Mouse (Mus musculus) forebrain, postnatal 0 days (tissue): Measurements from ENCODE around the gene Cc2d2b. TPM values are rescaled to one million over a fixed set of nuclear protein-coding genes. Genes with fewer than 3 reads are reported as not detected.

Experiments used
- ATAC-seq: fragments of 200-750 bp; cut with Nextera tagmentation; 2 replicates; pipeline ENCODE4 v1.8.0; 2017; ENCODE audit warnings: mild to moderate bottlenecking, moderate library complexity
- DNase-seq: peaks from one replicate; pipeline ENCODE4 v3.0.0-alpha.2; 2015
- H3K27ac ChIP-seq: fragments of 300-500 bp; sonication (generic); 2 replicates; pipeline ENCODE4 v1.5.1; 2014; ENCODE audit warnings: low read depth, mild to moderate bottlenecking, antibody characterized with exemption, low read length, moderate library complexity, mixed read lengths
- H3K27me3 ChIP-seq: fragments of 300-500 bp; sonication (generic); 2 replicates; pipeline ENCODE4 v1.6.1; 2014; ENCODE audit warnings: mild to moderate bottlenecking, low read length, mixed read lengths; ENCODE audit not compliant: insufficient read depth
- H3K36me3 ChIP-seq: fragments of 300-500 bp; sonication (generic); 2 replicates; pipeline ENCODE4 v1.6.1; 2014; ENCODE audit warnings: mild to moderate bottlenecking, moderate library complexity; ENCODE audit not compliant: insufficient read depth
- H3K4me1 ChIP-seq: fragments of 300-500 bp; sonication (generic); 2 replicates; pipeline ENCODE4 v1.6.1; 2014; ENCODE audit warnings: antibody characterized with exemption; ENCODE audit not compliant: insufficient read depth
- H3K4me2 ChIP-seq: fragments of 300-500 bp; sonication (generic); 2 replicates; pipeline ENCODE4 v1.6.1; 2014; ENCODE audit warnings: low read depth, mild to moderate bottlenecking, moderate library complexity
- H3K4me3 ChIP-seq: fragments of 300-500 bp; sonication (generic); 2 replicates; pipeline ENCODE4 v1.5.1; 2014; ENCODE audit warnings: low read depth, low read length, mixed read lengths
- H3K9ac ChIP-seq: fragments of 300-500 bp; sonication (generic); 2 replicates; pipeline ENCODE4 v1.6.1; 2014; ENCODE audit warnings: mild to moderate bottlenecking
- H3K9me3 ChIP-seq: fragments of 300-500 bp; sonication (generic); 2 replicates; pipeline ENCODE4 v1.6.1; 2016; ENCODE audit warnings: low read length
- CTCF ChIP-seq: sonication (generic); IDR thresholded peaks from 2 replicates; pipeline ENCODE4 v1.5.1; 2016; ENCODE audit warnings: antibody characterized with exemption, control low read depth, low read depth
- WGBS: fragments of 180-500 bp; shearing (Covaris S2); extraction: QIAGEN DNeasy Blood & Tissue Kit; methylation state at CpG from one replicate; pipeline ENCODE4 v1.1.7; 2014; 5-methylcytosine and 5-hydroxymethylcytosine counted together
- polyA plus RNA-seq: library from polyadenylated mRNA; unstranded; fragments of >200 nt; fragmentation: Nextera tagmentation; extraction: Ambion mirVana; gene quantifications from 2 replicates; pipeline ENCODE4 v1.2.1, GENCODE M21; 2015
- total RNA-seq: library from RNA; depleted of rRNA; stranded (reverse); fragments of >200 nt; gene quantifications from 2 replicates; pipeline ENCODE4 v1.2.3, GENCODE M21; 2014

Cc2d2b gene
- total and polyA plus RNA-seq, 2 experiments from 2014 or later, result 0.24 to 0.38 TPM

GRCm38 (mm10) chr19:40760071-40760470 is 11.5 kb downstream of the Cc2d2b start:
- ATAC-seq (no peak), DNase-seq (no peak)
- H3K27me3 ChIP-seq, result no peaks in the 10 kb centered on the region
- no peak overlapping the region for H3K4me2 ChIP-seq
- H3K4me3 ChIP-seq, result no peak overlapping the region
- no peaks in the 10 kb centered on the region for H3K36me3 ChIP-seq
- H3K9me3 ChIP-seq, result no peaks in the 10 kb centered on the region
- no peak overlapping the region for H3K27ac ChIP-seq
- H3K9ac ChIP-seq, result no peak overlapping the region
- no peaks in the 10 kb centered on the region for H3K4me1 ChIP-seq
- 58% methylated on average over 2 of the region's 2 CpGs for WGBS
- no peak for TF ChIP-seq CTCF

- WGBS, result 36% methylated on average over 22 of the region's 22 CpGs
These were observed 13.6 kb downstream of the Cc2d2b start for GRCm38 (mm10) chr19:40762023-40762759.

GRCm38 (mm10) chr19:40767189-40767588 is 18.6 kb downstream of the Cc2d2b start:
- H3K27ac ChIP-seq, result no peak overlapping the region
- WGBS, result 85% methylated on average over 2 of the region's 2 CpGs
- no peaks in the 10 kb centered on the region for H3K27me3 ChIP-seq
- no peak overlapping the region for H3K4me3 ChIP-seq
- no peak overlapping the region for H3K9ac ChIP-seq
- no peaks in the 10 kb centered on the region for H3K36me3 ChIP-seq
- no peaks in the 10 kb centered on the region for H3K4me1 ChIP-seq
- no peak for DNase-seq
- no peaks in the 10 kb centered on the region for H3K9me3 ChIP-seq
- no peak for TF ChIP-seq CTCF
- H3K4me2 ChIP-seq, result no peak overlapping the region
- no peak for ATAC-seq

More at GRCm38 (mm10) chr19:40762023-40762759, 13.6 kb downstream of the Cc2d2b start:
- Histone ChIP-seq H3K4me1 (no peaks in the 10 kb centered on the region), H3K9ac (peak overlapping the region; percentile 37), H3K27me3 (no peaks in the 10 kb centered on the region), H3K36me3 (no peaks in the 10 kb centered on the region), H3K27ac (0 out of 2 replicates have a peak overlapping the region, but pooled peaks have one; percentile 40), H3K4me3 (peak overlapping the region; percentile 29), H3K9me3 (no peaks in the 10 kb centered on the region), H3K4me2 (peak overlapping the region; percentile 47)
- ATAC-seq (peak; percentile 63), DNase-seq (peak; percentile 63)
- no peak for TF ChIP-seq CTCF

- no peaks in the 10 kb centered on the region for H3K9me3 ChIP-seq
- no peak for TF ChIP-seq CTCF
- 43% methylated on average over 7 of the region's 7 CpGs for WGBS
- H3K9ac ChIP-seq, result no peak overlapping the region
- H3K27ac ChIP-seq, result no peak overlapping the region
- no peak overlapping the region for H3K4me3 ChIP-seq
- H3K27me3 ChIP-seq, result no peaks in the 10 kb centered on the region
- no peak overlapping the region for H3K4me2 ChIP-seq
- H3K4me1 ChIP-seq, result no peaks in the 10 kb centered on the region
- ATAC-seq (no peak), DNase-seq (no peak)
- H3K36me3 ChIP-seq, result no peaks in the 10 kb centered on the region
These were observed 20.8 kb downstream of the Cc2d2b start for GRCm38 (mm10) chr19:40769341-40769770.

DNA sequence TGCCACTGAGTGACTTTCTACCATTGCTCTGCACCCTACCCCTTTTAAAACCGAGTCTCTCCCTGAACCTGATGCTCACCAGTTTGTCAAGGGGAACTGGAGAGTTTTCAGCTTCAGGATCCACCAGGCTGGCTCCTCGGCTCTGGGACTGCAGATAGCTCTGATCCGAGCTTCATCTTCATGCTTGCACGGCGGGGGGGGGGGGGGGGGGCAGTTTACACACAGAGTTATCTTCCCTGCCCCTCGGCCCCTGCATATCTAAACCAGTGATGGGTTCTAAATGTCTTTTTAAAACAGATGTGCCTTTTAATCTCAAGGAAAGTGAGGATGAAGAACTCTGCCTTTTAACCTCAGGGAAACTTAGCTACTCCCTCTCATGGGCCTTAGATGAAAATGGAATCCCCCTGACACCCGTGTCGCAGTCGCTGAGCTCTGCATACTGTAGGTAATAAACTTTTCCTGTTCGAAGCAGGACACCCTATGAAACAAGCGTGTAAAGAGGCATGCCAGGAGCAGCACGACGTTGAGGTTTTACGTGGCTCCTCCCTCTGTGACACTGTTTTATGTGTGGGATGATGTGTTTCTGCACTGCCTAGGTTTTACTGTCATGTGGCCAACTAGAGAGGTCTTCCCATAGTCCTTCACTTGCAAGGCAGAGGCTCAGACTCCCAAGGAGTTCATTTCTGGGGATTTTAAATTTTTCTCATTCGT is 39.6 kb downstream of the Cc2d2b start:
- Histone ChIP-seq H3K4me1 (no peaks in the 10 kb centered on the region), H3K4me3 (no peak overlapping the region), H3K9ac (no peak overlapping the region), H3K9me3 (no peaks in the 10 kb centered on the region), H3K4me2 (no peak overlapping the region), H3K27me3 (no peaks in the 10 kb centered on the region; the same call in 1 of the 2 replicates), H3K27ac (no peak overlapping the region), H3K36me3 (no peaks in the 10 kb centered on the region)
- no peak for TF ChIP-seq CTCF
- WGBS, result 79% methylated on average over 15 of the region's 15 CpGs
- ATAC-seq (no peak), DNase-seq (no peak)

DNA sequence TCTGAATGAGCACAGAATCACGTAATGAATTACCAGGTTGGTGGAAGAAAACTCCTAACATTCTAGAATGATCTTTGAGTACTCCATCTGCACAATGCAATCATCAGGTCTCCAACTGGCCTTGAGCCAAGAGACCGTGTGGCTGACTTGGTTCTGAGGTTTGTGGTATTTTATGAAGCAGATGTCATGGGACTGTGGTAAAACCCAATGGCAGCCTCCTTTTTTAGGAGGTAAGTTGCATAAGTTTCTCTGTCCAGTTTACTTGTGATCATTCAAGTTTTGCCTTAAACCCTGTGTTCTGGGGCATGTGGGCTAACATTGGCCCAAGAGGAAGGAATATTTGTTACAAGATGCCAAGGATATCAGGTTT is 40.1 kb downstream of the Cc2d2b start:
- H3K27ac ChIP-seq, result no peak overlapping the region
- no peak for TF ChIP-seq CTCF
- no peaks in the 10 kb centered on the region for H3K9me3 ChIP-seq
- H3K4me1 ChIP-seq, result no peaks in the 10 kb centered on the region
- no peak overlapping the region for H3K4me3 ChIP-seq
- ATAC-seq (no peak), DNase-seq (no peak)
- H3K4me2 ChIP-seq, result no peak overlapping the region
- no peak overlapping the region for H3K9ac ChIP-seq
- H3K27me3 ChIP-seq, result no peaks in the 10 kb centered on the region; the same call in 1 of the 2 replicates
- 62% methylated on average over 2 of the region's 2 CpGs for WGBS
- no peaks in the 10 kb centered on the region for H3K36me3 ChIP-seq

DNA sequence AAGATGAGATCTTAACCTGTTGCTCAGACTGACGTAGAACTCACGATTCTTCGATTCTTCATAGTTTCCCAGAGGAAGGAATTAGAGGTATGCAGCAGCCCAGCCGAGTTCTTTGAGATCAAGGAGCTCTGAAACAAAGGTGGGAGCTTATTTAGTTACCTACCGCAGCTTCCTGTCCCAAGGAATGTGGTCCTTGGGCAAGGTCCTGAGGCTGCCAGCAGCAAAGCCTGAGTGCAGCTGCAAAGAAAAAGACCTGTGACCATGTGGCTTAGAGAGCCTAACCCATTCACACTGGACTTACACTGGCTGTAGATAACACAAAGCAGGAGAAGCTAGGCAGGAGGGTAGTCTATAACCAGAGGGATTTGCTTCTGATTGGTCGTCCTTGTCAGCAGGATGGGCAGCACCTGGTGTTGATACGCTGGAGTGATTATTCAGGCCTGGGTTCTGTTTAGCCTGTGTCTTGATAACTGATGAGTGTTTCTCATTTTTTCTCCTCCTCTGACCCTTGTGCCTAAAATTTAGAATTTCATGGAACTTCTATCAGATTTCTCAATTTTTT is 56.7 kb downstream of the Cc2d2b start:
- 18% methylated on average over 7 of the region's 7 CpGs for WGBS
- H3K4me2 ChIP-seq, result no peak overlapping the region
- H3K4me1 ChIP-seq, result no peaks in the 10 kb centered on the region
- H3K36me3 ChIP-seq, result no peaks in the 10 kb centered on the region
- no peaks in the 10 kb centered on the region for H3K9me3 ChIP-seq
- no peaks in the 10 kb centered on the region for H3K27me3 ChIP-seq
- no peak overlapping the region for H3K4me3 ChIP-seq
- no peak for DNase-seq
- ATAC-seq, result no peak
- TF ChIP-seq CTCF, result no peak
- no peak overlapping the region for H3K9ac ChIP-seq
- H3K27ac ChIP-seq, result no peak overlapping the region
